Mouse (Mus musculus): ENCODE measurements around the gene Fbxo3. TPM values are rescaled to one million over a fixed set of nuclear protein-coding genes. Genes with fewer than 3 reads are reported as not detected.
A peak's percentile ranks its signal among the peaks of the same experiment; 100 is the strongest.
"Not testable (repeated sequence)": the region's sequence is repeated elsewhere in the genome, so short reads cannot be mapped to it uniquely, and the experiment has no call there.

The Fbxo3 gene
- polyA plus RNA-seq, 1 experiment = 27.4 TPM

DNA sequence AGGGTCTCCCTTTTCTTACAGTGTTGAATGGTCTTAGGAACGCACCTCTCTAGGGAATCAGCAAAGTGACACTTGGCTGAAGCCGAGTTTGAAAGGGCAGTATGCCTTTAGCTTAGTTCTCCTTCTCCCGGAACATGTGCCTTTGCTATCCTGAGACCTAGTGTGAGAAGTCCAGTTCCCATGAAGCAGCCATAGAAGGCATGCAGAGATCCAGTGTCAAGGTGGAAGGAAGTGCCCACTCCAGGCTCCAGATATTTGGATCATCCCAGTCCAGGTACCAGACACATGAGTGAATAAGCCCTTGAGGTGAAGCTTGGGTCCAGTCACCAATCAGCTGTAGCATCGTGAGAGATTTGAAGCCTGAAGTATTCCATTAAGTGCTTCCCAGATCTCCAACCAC lies 31.4 kb downstream of the Fbxo3 start:
- TF ChIP-seq CTCF (IDR thresholded peaks at IDR 0.05; ENCODE audit: control insufficient read depth, insufficient read depth, insufficient replicate concordance, low read depth, low read length) (no peak), POLR2A (IDR thresholded peaks at IDR 0.05; ENCODE audit: control insufficient read depth, low read depth, low read length) (no peak)
- no peaks in the 10 kb centered on the region for H3K4me1 ChIP-seq (ENCODE audit: control insufficient read depth, insufficient read depth, low read length)
- H3K4me3 ChIP-seq (ENCODE audit: control insufficient read depth, low read depth, low read length) = no peak overlapping the region
- H3K36me3 ChIP-seq (ENCODE audit: control insufficient read depth, insufficient read depth, low read length) = peaks cover 1% of the 10 kb centered on the region
- no peak overlapping the region for H3K27ac ChIP-seq (ENCODE audit: control insufficient read depth, insufficient read depth, low read depth, low read length)
- H3K27me3 ChIP-seq (ENCODE audit: control insufficient read depth, insufficient read depth, low read length) = no peaks in the 10 kb centered on the region

DNA sequence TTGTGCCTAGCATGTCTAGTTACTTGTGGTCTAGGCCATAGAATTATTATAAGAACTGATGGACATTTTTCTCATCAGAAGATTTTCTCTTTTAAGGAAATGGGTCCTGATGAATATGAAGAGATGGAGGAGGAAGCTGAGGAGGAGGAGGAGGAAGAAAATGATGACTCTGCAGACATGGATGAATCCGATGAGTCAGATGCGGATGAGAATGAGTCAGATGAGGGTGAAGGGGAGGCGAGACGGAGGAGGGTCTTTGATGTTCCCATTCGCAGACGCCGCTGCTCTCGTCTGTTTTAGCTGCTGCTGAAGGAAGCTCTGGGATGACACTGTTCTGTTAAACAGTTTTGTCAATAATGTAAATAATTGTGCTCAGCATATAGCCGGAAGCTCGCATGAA lies 32.3 kb downstream of the Fbxo3 start:
- Histone ChIP-seq H3K4me3 (ENCODE audit: control insufficient read depth, low read depth, low read length) (no peak overlapping the region), H3K36me3 (ENCODE audit: control insufficient read depth, insufficient read depth, low read length) (peaks cover 1% of the 10 kb centered on the region), H3K27ac (ENCODE audit: control insufficient read depth, insufficient read depth, low read depth, low read length) (no peak overlapping the region), H3K4me1 (ENCODE audit: control insufficient read depth, insufficient read depth, low read length) (no peaks in the 10 kb centered on the region), H3K27me3 (ENCODE audit: control insufficient read depth, insufficient read depth, low read length) (no peaks in the 10 kb centered on the region)
- no peak for TF ChIP-seq CTCF (IDR thresholded peaks at IDR 0.05; ENCODE audit: control insufficient read depth, insufficient read depth, insufficient replicate concordance, low read depth, low read length)
- TF ChIP-seq POLR2A (IDR thresholded peaks at IDR 0.05; ENCODE audit: control insufficient read depth, low read depth, low read length) = no peak

DNA sequence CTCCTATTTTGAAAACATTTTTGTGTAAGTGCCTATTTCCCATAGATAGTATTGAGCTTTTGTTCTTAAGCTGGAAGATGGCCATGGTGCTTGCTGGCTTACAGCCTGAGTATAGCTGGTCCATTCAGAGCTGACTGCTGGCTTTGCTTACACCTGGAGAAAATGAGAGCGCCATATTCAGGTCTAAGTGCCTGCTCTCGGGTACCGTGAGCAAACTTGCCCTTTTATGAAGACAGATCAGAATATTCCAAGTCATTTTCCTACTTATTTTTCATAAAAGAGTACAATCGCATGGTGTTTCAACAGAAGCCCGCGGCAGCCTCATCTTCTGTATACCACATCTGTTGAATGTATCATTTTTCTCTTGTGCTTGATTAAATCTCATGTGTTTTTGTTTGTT lies 33.5 kb downstream of the Fbxo3 start:
- TF ChIP-seq POLR2A (IDR thresholded peaks at IDR 0.05; ENCODE audit: control insufficient read depth, low read depth, low read length) (no peak), CTCF (IDR thresholded peaks at IDR 0.05; ENCODE audit: control insufficient read depth, insufficient read depth, insufficient replicate concordance, low read depth, low read length) (no peak)
- Histone ChIP-seq H3K4me1 (ENCODE audit: control insufficient read depth, insufficient read depth, low read length) (no peaks in the 10 kb centered on the region), H3K36me3 (ENCODE audit: control insufficient read depth, insufficient read depth, low read length) (no peaks in the 10 kb centered on the region; the same call in 1 of the 2 replicates)

DNA sequence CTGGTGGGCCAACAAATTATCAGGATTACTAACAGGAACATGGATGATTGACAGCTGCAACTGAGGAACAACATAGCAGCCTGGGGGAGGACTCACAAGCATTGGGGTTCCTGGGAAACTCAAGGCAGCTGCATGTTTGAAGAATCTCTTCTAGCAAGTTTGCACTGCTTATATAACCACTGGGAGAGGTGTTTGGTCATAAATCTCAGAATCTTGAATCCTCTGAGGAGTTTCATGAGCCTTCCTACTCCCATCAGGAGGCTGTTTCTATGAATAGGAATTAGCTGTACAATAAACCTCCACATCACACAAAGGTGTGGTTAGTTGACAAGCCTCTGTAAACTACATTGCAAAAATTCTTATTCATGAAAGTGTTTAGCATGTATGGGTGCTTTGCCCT lies 35.1 kb downstream of the Fbxo3 start:
- no peaks in the 10 kb centered on the region for H3K4me1 ChIP-seq (ENCODE audit: control insufficient read depth, insufficient read depth, low read length)
- H3K27me3 ChIP-seq (ENCODE audit: control insufficient read depth, insufficient read depth, low read length) = no peaks in the 10 kb centered on the region
- H3K4me3 ChIP-seq (ENCODE audit: control insufficient read depth, low read depth, low read length) = no peak overlapping the region
- H3K36me3 ChIP-seq (ENCODE audit: control insufficient read depth, insufficient read depth, low read length) = no peaks in the 10 kb centered on the region; the same call in 1 of the 2 replicates
- TF ChIP-seq CTCF (IDR thresholded peaks at IDR 0.05; ENCODE audit: control insufficient read depth, insufficient read depth, insufficient replicate concordance, low read depth, low read length) = no peak
- TF ChIP-seq POLR2A (IDR thresholded peaks at IDR 0.05; ENCODE audit: control insufficient read depth, low read depth, low read length) = no peak
- no peak overlapping the region for H3K27ac ChIP-seq (ENCODE audit: control insufficient read depth, insufficient read depth, low read depth, low read length)

More for the DNA sequence above, 33.5 kb downstream of the Fbxo3 start:
- H3K4me3 ChIP-seq (ENCODE audit: control insufficient read depth, low read depth, low read length) = no peak overlapping the region
- no peaks in the 10 kb centered on the region for H3K27me3 ChIP-seq (ENCODE audit: control insufficient read depth, insufficient read depth, low read length)
- H3K27ac ChIP-seq (ENCODE audit: control insufficient read depth, insufficient read depth, low read depth, low read length) = no peak overlapping the region

DNA sequence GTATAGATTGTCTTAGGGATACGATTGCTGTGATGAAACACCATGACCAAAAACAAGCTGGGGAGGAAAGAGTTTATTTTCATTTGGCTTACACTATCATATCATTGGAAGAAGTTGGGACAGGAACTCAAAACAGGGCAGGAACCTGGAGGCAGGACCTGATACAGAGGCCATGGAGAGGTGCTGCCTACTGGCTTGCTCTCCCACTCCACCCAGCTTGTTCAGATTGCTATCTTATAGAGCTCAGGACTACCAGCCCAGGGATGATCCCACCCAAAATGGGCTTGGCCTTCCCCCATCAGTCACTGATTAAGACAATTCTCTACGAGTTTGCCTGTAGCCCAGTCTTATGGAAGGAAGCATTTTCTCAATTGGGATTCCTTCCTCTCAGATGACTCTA lies 36.6 kb downstream of the Fbxo3 start:
- Histone ChIP-seq H3K27me3 (ENCODE audit: control insufficient read depth, insufficient read depth, low read length) (no peaks in the 10 kb centered on the region), H3K36me3 (ENCODE audit: control insufficient read depth, insufficient read depth, low read length) (no peaks in the 10 kb centered on the region; the same call in 1 of the 2 replicates), H3K4me1 (ENCODE audit: control insufficient read depth, insufficient read depth, low read length) (no peaks in the 10 kb centered on the region), H3K27ac (ENCODE audit: control insufficient read depth, insufficient read depth, low read depth, low read length) (no peak overlapping the region), H3K4me3 (ENCODE audit: control insufficient read depth, low read depth, low read length) (peak overlapping the region; percentile 36)
- TF ChIP-seq CTCF (IDR thresholded peaks at IDR 0.05; ENCODE audit: control insufficient read depth, insufficient read depth, insufficient replicate concordance, low read depth, low read length) (no peak), POLR2A (IDR thresholded peaks at IDR 0.05; ENCODE audit: control insufficient read depth, low read depth, low read length) (no peak)

DNA sequence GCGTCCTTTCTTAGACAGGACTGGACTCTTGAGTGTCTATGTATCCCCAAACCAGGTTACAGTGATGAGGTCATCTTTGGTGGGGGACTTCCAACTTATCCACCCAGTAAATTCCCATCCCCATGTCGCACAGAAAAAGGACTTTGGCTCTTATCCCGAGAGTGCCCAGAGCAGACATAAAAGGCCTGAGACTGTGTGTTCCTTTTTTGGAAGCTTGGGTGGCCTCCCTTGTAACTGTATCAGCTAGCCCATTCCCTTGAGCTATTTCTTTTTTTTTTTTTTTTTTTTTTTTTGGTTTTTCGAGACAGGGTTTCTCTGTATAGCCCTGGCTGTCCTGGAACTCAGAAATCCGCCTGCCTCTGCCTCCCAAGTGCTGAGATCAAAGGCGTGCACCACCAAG lies 38.0 kb downstream of the Fbxo3 start, which contains the start of gene Gm10912:
Gene Gm10912, plus strand, starts transcription at position 301 of the 400 bp plus-strand sequence.
- peak within 1 kb of the TSS; percentile 10; the same call in 1 of the 2 replicates for H3K4me3 ChIP-seq (ENCODE audit: control insufficient read depth, low read depth, low read length)

DNA sequence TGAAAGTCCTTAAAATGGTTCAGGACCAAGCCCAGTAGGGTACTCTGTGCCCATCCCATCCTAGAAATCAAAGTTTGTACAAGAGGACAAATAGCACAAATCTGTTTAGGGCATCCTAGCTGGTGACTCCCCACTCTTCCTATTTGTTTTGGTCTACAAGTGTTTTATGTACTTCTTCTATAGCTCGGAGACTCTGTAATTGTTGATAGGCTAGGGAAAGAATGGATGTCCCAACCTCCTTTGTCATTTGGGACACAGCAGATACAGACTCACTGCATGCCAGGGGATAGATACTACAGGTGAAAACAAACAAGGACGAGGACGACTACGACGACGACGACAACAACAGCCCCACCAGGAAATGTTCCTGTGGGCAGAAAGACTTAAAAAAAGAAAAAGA lies 40.9 kb downstream of the Fbxo3 start, which contains the start of gene Gm10799:
Gene Gm10799, minus strand, starts transcription at position 101 of the 400 bp plus-strand sequence.
- H3K27ac ChIP-seq (ENCODE audit: control insufficient read depth, insufficient read depth, low read depth, low read length); H3K4me1 ChIP-seq (ENCODE audit: control insufficient read depth, insufficient read depth, low read length); H3K36me3 ChIP-seq (ENCODE audit: control insufficient read depth, insufficient read depth, low read length); H3K4me3 ChIP-seq (ENCODE audit: control insufficient read depth, low read depth, low read length); H3K27me3 ChIP-seq (ENCODE audit: control insufficient read depth, insufficient read depth, low read length): not testable (repeated sequence)

More for the DNA sequence above, 38.0 kb downstream of the Fbxo3 start, which contains the start of gene Gm10912:
- H3K36me3 ChIP-seq (ENCODE audit: control insufficient read depth, insufficient read depth, low read length); H3K4me1 ChIP-seq (ENCODE audit: control insufficient read depth, insufficient read depth, low read length); H3K27ac ChIP-seq (ENCODE audit: control insufficient read depth, insufficient read depth, low read depth, low read length); H3K27me3 ChIP-seq (ENCODE audit: control insufficient read depth, insufficient read depth, low read length): not testable (repeated sequence)

DNA sequence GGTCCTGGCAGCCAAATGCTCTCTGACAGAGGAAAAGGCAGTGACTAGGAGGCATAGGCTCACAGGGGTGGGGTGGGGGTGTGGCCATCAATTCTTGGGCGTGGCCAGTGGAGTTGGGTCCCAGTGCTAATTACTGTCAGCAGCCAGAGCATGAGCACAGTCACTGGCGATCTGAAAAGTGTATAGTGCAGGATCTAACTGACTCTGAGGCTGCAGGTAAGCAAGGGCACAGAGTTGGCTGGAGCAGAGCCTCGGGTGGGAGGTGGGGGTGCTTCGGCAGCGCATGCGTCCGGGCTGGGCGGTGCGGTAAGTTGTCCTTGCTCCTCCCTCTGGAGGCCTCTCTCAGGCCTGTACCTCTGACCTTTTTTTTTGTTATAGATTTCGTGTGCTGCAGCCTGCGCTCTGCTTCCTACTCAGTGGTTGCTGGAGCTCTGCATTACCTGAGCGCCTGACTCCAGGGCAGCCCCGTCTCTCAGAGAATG lies 42.2 kb downstream of the Fbxo3 start, which contains the start of gene Cd59b:
Gene Cd59b, plus strand, starts transcription at position 146 of the 482 bp plus-strand sequence.
- peak within 1 kb of the TSS; percentile 91 for H3K4me3 ChIP-seq (ENCODE audit: control insufficient read depth, low read depth, low read length)
- H3K36me3 ChIP-seq (ENCODE audit: control insufficient read depth, insufficient read depth, low read length) = no peaks in the 10 kb centered on the region
- TF ChIP-seq CTCF (IDR thresholded peaks at IDR 0.05; ENCODE audit: control insufficient read depth, insufficient read depth, insufficient replicate concordance, low read depth, low read length) = no peak
- TF ChIP-seq POLR2A (IDR thresholded peaks at IDR 0.05; ENCODE audit: control insufficient read depth, low read depth, low read length) = no peak
- no peaks in the 10 kb centered on the region for H3K27me3 ChIP-seq (ENCODE audit: control insufficient read depth, insufficient read depth, low read length)
- H3K27ac ChIP-seq (ENCODE audit: control insufficient read depth, insufficient read depth, low read depth, low read length) = peak within 1 kb of the TSS; percentile 61; the same call in 1 of the 2 replicates
- peaks cover 9% of the 10 kb centered on the region for H3K4me1 ChIP-seq (ENCODE audit: control insufficient read depth, insufficient read depth, low read length)

DNA sequence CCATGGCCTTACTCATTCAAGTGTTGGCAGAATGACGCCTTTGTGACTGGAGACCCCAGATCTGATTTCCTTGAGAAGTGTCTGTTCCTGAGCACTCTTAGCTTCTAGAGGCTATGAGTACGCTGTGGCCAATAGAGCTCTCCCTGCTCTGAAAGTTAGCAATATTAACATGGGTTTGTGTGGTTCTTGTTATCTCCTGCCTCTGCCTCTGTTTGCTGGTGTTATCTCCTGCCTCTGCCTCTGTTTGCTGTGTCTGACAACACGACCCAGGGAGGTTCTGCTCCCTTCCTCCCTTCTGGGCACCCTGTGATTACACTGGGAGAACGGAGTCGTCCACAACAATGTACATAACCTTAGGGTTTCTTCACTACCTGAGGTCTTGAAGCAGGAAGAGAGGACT lies 50.8 kb downstream of the Fbxo3 start:
- H3K27ac ChIP-seq (ENCODE audit: control insufficient read depth, insufficient read depth, low read depth, low read length); H3K27me3 ChIP-seq (ENCODE audit: control insufficient read depth, insufficient read depth, low read length); H3K36me3 ChIP-seq (ENCODE audit: control insufficient read depth, insufficient read depth, low read length); H3K4me1 ChIP-seq (ENCODE audit: control insufficient read depth, insufficient read depth, low read length); H3K4me3 ChIP-seq (ENCODE audit: control insufficient read depth, low read depth, low read length): not testable (repeated sequence)

DNA sequence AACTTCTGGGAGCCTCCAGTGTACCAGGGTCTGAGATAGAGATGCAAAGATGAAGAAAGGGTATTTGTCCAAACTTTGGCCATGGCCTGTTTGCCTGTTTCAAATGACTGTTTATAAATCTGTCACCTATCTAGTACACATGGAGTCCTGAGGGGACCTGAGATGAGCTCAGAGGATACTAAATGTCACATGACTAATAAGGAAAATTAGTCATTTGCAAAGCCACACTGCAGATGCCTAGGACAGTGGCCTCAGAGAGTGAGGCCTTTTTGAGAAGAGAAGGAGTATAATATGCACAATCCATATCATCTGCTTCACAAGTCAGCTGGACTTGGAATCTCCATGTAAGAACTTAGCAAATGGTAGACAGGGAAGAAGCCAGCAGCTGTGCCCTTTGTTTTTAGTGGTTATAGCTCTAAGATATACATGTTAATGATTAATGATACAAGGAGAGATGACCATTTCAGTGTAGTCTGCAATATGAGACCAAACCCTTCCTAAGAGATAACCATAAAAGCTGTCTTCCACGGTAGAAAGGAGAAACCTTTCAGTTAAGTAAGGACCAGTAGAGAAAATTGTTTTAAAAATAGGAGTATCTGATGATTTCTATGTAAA lies 54.0 kb downstream of the Fbxo3 start:
- not testable (repeated sequence) for H3K36me3 ChIP-seq (ENCODE audit: control insufficient read depth, insufficient read depth, low read length); H3K27ac ChIP-seq (ENCODE audit: control insufficient read depth, insufficient read depth, low read depth, low read length); H3K4me3 ChIP-seq (ENCODE audit: control insufficient read depth, low read depth, low read length); H3K27me3 ChIP-seq (ENCODE audit: control insufficient read depth, insufficient read depth, low read length); H3K4me1 ChIP-seq (ENCODE audit: control insufficient read depth, insufficient read depth, low read length)

All from testis, adult 2 months (tissue).